Mouse (Mus musculus) MEL (cell line): Measurements from ENCODE around the gene Pax6. TPM values are rescaled to one million over a fixed set of nuclear protein-coding genes. Genes with fewer than 3 reads are reported as not detected.

Experiments
- DNase-seq: peaks from one replicate; pipeline ENCODE4 v3.0.0; 2011; ENCODE audit warnings: low read depth, low spot score
- H3K27ac ChIP-seq: 2 replicates; pipeline ENCODE4 v1.5.1; 2012; ENCODE audit warnings: low read depth, mild to moderate bottlenecking, control low read depth, low read length, moderate library complexity; ENCODE audit not compliant: control insufficient read depth
- H3K27me3 ChIP-seq, 2 experiments: fragments of 150-350 bp in 1 of 2; sonication (generic) in 1 of 2; 2 replicates each; pipeline ENCODE4 v1.6.1; 2012; ENCODE audit warnings: low read length in 2 of 2, mild to moderate bottlenecking in 2 of 2, improper control_type of control experiment in 1 of 2, moderate library complexity in 1 of 2; ENCODE audit not compliant: insufficient read depth in 2 of 2, control insufficient read depth in 1 of 2
- H3K36me3 ChIP-seq, 2 experiments: 2 replicates each; pipeline ENCODE4 v1.6.1; 2012 to 2014; ENCODE audit warnings: low read length in 2 of 2, improper control_type of control experiment in 1 of 2, inconsistent platforms in 1 of 2, mild to moderate bottlenecking in 1 of 2; ENCODE audit not compliant: insufficient read depth in 2 of 2, control insufficient read depth in 1 of 2
- H3K4me1 ChIP-seq, 2 experiments: fragments of 150-350 bp in 1 of 2; sonication (generic) in 1 of 2; 2 replicates each; pipeline ENCODE4 v1.6.1; 2012; ENCODE audit warnings: low read length in 2 of 2, improper control_type of control experiment in 1 of 2, mild to moderate bottlenecking in 1 of 2; ENCODE audit not compliant: insufficient read depth in 2 of 2, control insufficient read depth in 1 of 2
- H3K4me3 ChIP-seq, 2 experiments: fragments of 150-350 bp in 1 of 2; sonication (generic) in 1 of 2; 2 replicates each; pipeline ENCODE4 v1.5.1; 2012; ENCODE audit warnings: low read depth in 2 of 2, low read length in 2 of 2, mild to moderate bottlenecking in 2 of 2, moderate library complexity in 2 of 2, control low read depth in 1 of 2, improper control_type of control experiment in 1 of 2; ENCODE audit not compliant: control insufficient read depth in 1 of 2, insufficient read depth in 1 of 2
- H3K79me2 ChIP-seq: 2 replicates; pipeline ENCODE4 v1.6.1; 2012; ENCODE audit warnings: mild to moderate bottlenecking, low read length, moderate library complexity; ENCODE audit not compliant: control insufficient read depth, poor library complexity, insufficient read depth
- H3K9ac ChIP-seq: 2 replicates; pipeline ENCODE4 v1.6.1; 2012; ENCODE audit warnings: low read depth, mild to moderate bottlenecking, control low read depth, low read length, moderate library complexity; ENCODE audit not compliant: control insufficient read depth, poor library complexity, severe bottlenecking
- H3K9me3 ChIP-seq: fragments of 150-350 bp; sonication (generic); replicated peaks from 2 replicates; pipeline ENCODE4 v1.6.1; 2012; ENCODE audit warnings: mild to moderate bottlenecking, low read length, improper control_type of control experiment, moderate library complexity; ENCODE audit not compliant: insufficient read depth
- CTCF ChIP-seq, 3 experiments: IDR thresholded peaks in 2 of 3; conservative IDR thresholded peaks in 1 of 3; 2 replicates each; pipeline ENCODE4 v1.5.1; 2011 to 2012; ENCODE audit warnings: low read length in 3 of 3, low read depth in 2 of 3, mild to moderate bottlenecking in 2 of 3, improper control_type of control experiment in 1 of 3, inconsistent platforms in 1 of 3, mixed read lengths in 1 of 3, moderate library complexity in 1 of 3; ENCODE audit not compliant: control insufficient read depth in 1 of 3, insufficient read depth in 1 of 3, poor library complexity in 1 of 3, severe bottlenecking in 1 of 3
- ETS1 ChIP-seq: IDR thresholded peaks from 2 replicates; pipeline ENCODE4 v1.6.1; 2012; ENCODE audit warnings: low read depth, mild to moderate bottlenecking, inconsistent platforms, low read length, improper control_type of control experiment, moderate library complexity
- JUND ChIP-seq: IDR thresholded peaks from 2 replicates; pipeline ENCODE4 v1.6.1; 2011; ENCODE audit warnings: low read depth, mild to moderate bottlenecking, improper control_type of control experiment, low read length
- MAFK ChIP-seq: IDR thresholded peaks from 2 replicates; pipeline ENCODE4 v1.6.1; 2011; ENCODE audit warnings: low read depth, mild to moderate bottlenecking, low read length, improper control_type of control experiment, borderline replicate concordance
- MAX ChIP-seq: IDR thresholded peaks from 2 replicates; pipeline ENCODE4 v1.6.1; 2011; ENCODE audit warnings: low read length, improper control_type of control experiment
- MAZ ChIP-seq: IDR thresholded peaks from 2 replicates; pipeline ENCODE4 v1.6.1; 2012; ENCODE audit warnings: low read depth, mild to moderate bottlenecking, inconsistent platforms, low read length, improper control_type of control experiment
- MXI1 ChIP-seq: IDR thresholded peaks from 2 replicates; pipeline ENCODE4 v1.6.1; 2011; ENCODE audit warnings: mild to moderate bottlenecking, low read depth, low read length, improper control_type of control experiment
- MYC ChIP-seq: IDR thresholded peaks from 2 replicates; pipeline ENCODE4 v1.6.1; 2011; ENCODE audit warnings: low read depth, mild to moderate bottlenecking, low read length, improper control_type of control experiment, moderate library complexity
- POLR2AphosphoS5 ChIP-seq: IDR thresholded peaks from 2 replicates; pipeline ENCODE4 v1.6.1; 2012; ENCODE audit warnings: low read depth, borderline replicate concordance, mild to moderate bottlenecking, inconsistent platforms, low read length, moderate library complexity, mixed read lengths
- RAD21 ChIP-seq: IDR thresholded peaks from 2 replicates; pipeline ENCODE4 v1.6.1; 2011; ENCODE audit warnings: mild to moderate bottlenecking, low read depth, low read length, improper control_type of control experiment
- RCOR1 ChIP-seq: IDR thresholded peaks from 2 replicates; pipeline ENCODE4 v1.6.1; 2012; ENCODE audit warnings: low read depth, mild to moderate bottlenecking, inconsistent platforms, low read length, improper control_type of control experiment
- SIN3A ChIP-seq: IDR thresholded peaks from 2 replicates; pipeline ENCODE4 v1.6.1; 2012; ENCODE audit warnings: low read length, improper control_type of control experiment, inconsistent platforms
- TAL1 ChIP-seq: IDR thresholded peaks from 2 replicates; pipeline ENCODE4 v1.6.1; 2012; ENCODE audit warnings: mild to moderate bottlenecking, inconsistent platforms, low read length, moderate library complexity, mixed read lengths
- UBTF ChIP-seq: IDR thresholded peaks from 2 replicates; pipeline ENCODE4 v1.6.1; 2012; ENCODE audit warnings: low read depth, mild to moderate bottlenecking, inconsistent platforms, low read length, improper control_type of control experiment, moderate library complexity, borderline replicate concordance; ENCODE audit not compliant: insufficient read depth
- USF1 ChIP-seq: IDR thresholded peaks from 2 replicates; pipeline ENCODE4 v1.6.1; 2014; ENCODE audit warnings: low read depth, mild to moderate bottlenecking, inconsistent platforms, low read length, improper control_type of control experiment, moderate library complexity
- ZC3H11A ChIP-seq: IDR thresholded peaks from 2 replicates; pipeline ENCODE4 v1.6.1; 2012; ENCODE audit warnings: low read depth, mild to moderate bottlenecking, inconsistent platforms, low read length, improper control_type of control experiment
- ZNF384 ChIP-seq: IDR thresholded peaks from 2 replicates; pipeline ENCODE4 v1.6.1; 2012; ENCODE audit warnings: low read depth, mild to moderate bottlenecking, inconsistent platforms, low read length, improper control_type of control experiment
- polyA plus RNA-seq, 2 experiments: library from polyadenylated mRNA; stranded (reverse) in 1 of 2; unstranded in 1 of 2; fragments of >175 nt in 1 of 2; fragments of >200 nt in 1 of 2; gene quantifications; 2 replicates each; pipeline versions ENCODE4 v1.2.1 to v1.2.4; 2012; ENCODE audit warnings: low replicate concordance in 2 of 2, low read depth in 1 of 2; ENCODE audit not compliant: insufficient read length in 2 of 2, insufficient read depth in 1 of 2, missing spikeins in 1 of 2
- total RNA-seq: library from RNA; depleted of rRNA; stranded (reverse); fragments of 300-350 nt; gene quantifications from 2 replicates; pipeline ENCODE4 v1.2.3, GENCODE M21; 2012

Pax6 gene
- total and polyA plus RNA-seq, 3 experiments, result 7.5 to 17.6 TPM; not detected in 1

- H3K27me3 ChIP-seq, result no peaks in the 10 kb centered on the region
- no peaks in the 10 kb centered on the region for H3K79me2 ChIP-seq
- no peak overlapping the region for H3K27ac ChIP-seq
- H3K4me1 ChIP-seq, result no peaks in the 10 kb centered on the region
- no peaks in the 10 kb centered on the region for H3K36me3 ChIP-seq
- no peaks in the 10 kb centered on the region for H3K9me3 ChIP-seq
- no peak overlapping the region for H3K9ac ChIP-seq
- TF ChIP-seq SIN3A (no peak), POLR2AphosphoS5 (no peak), MAX (no peak), RCOR1 (no peak), MXI1 (no peak), CTCF (IDR thresholded peaks at IDR 0.05 in 2 of 3, conservative IDR thresholded peaks at IDR 0.05 in 1 of 3; ENCODE audit: control insufficient read depth in 1 of 3, insufficient read depth in 1 of 3, low read depth in 2 of 3, low read length in 3 of 3, poor library complexity in 1 of 3, severe bottlenecking in 1 of 3) (no peak), UBTF (no peak), MAZ (no peak), JUND (no peak), MAFK (no peak), ZC3H11A (no peak), RAD21 (no peak), MYC (no peak)
- H3K4me3 ChIP-seq, result no peak overlapping the region
- no peak for DNase-seq
These were observed 41.8 kb downstream of the Pax6 start for GRCm38 (mm10) chr2:105710511-105710910.

GRCm38 (mm10) chr2:105715409-105716115 is 46.9 kb downstream of the Pax6 start:
- DNase-seq, result no peak
- Histone ChIP-seq H3K9ac (no peak overlapping the region), H3K27me3 (no peaks in the 10 kb centered on the region), H3K4me3 (no peak overlapping the region), H3K9me3 (no peaks in the 10 kb centered on the region), H3K79me2 (no peaks in the 10 kb centered on the region), H3K36me3 (no peaks in the 10 kb centered on the region), H3K4me1 (no peaks in the 10 kb centered on the region), H3K27ac (no peak overlapping the region)
- TF ChIP-seq USF1 (no peak), MAFK (no peak), ETS1 (no peak)

DNA sequence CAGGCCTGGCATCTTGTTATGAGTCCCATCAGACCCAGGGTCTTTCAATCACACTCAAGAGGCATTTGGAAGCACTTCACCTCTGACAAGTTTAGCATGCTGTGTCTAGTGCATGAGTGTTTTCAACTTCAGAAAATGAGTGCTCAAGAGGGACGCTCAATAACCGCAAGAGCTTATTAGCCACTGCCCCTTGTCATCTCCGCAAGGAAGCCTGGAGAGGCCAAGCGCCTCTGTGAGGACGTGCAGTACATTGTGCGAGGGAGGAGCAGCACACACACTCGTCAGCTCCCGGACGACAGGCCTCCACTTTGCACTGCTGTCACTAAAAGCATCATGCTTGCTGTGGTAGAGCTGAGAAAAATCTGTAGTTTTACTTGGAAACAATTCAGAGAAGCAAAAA is 58.0 kb downstream of the Pax6 start:
- H3K4me3 ChIP-seq, result no peak overlapping the region
- TF ChIP-seq UBTF, result no peak
- TF ChIP-seq JUND, result no peak
- TF ChIP-seq MAFK, result no peak
- TF ChIP-seq ZNF384, result no peak
- TF ChIP-seq TAL1, result no peak
- TF ChIP-seq, all 39 proteins: peak for 0
- Histone ChIP-seq H3K27me3 (no peaks in the 10 kb centered on the region), H3K79me2 (no peaks in the 10 kb centered on the region), H3K9ac (no peak overlapping the region), H3K9me3 (no peaks in the 10 kb centered on the region), H3K4me1 (no peaks in the 10 kb centered on the region), H3K36me3 (no peaks in the 10 kb centered on the region), H3K27ac (no peak overlapping the region)
- no peak for DNase-seq
